In the genomic region with DNA sequence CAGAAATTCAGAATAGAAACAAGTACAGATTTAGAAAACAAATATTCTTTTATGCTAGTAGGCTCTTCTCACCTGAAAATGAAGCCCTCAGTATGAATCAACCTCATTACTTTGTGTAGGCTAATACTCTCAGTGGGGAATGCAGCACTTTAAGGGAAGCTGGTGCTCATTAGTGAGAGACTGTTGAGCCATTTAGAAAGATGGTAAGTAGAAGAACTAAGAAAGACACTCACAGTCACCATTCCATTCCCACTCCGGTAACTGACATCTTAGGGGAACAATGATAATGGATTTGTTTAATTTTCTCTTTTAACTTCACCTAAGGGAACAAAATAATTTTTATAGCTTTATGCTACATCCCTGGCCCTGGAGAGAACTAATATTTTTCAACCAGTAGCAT, we compare ENCODE assay signal across 20 mouse cellular contexts.
A peak's percentile ranks its signal among the peaks of the same experiment; 100 is the strongest.
DNase-seq lines count a peak whose midpoint lies in the region; ATAC-seq and TF ChIP-seq lines count a peak whose summit lies in the region.
"Had no signal": no experiment of that assay in that cellular context is flagged by ENCODE, and none has a peak within 500 bp of the region (broad histone marks: within the 10 kb centered on the region; RNA-seq: fewer than 3 reads in every experiment).

No protein-coding gene starts in this region.

- no peak overlapping the region for H3K4me3 ChIP-seq in hindbrain, embryonic 16.5 days (ENCODE audit: low read length)
- H3K4me3 ChIP-seq in hindbrain, embryonic 10.5 days = no peak overlapping the region
- no peak overlapping the region for H3K4me3 ChIP-seq in neural tube, embryonic 13.5 days
- H3K4me3 ChIP-seq in neural tube, embryonic 15.5 days (replicated peaks) = no peak overlapping the region
- no peak overlapping the region for H3K4me3 ChIP-seq in liver, postnatal 0 days (ENCODE audit: low read depth, low read length)
- H3K4me3 ChIP-seq: embryonic facial prominence, embryonic 15.5 days; erythroblast, embryonic 14.5 days; forebrain, embryonic 10.5 days; heart, embryonic 10.5 days; intestine, embryonic 15.5 days had no signal

- no peak for TF ChIP-seq EP300 in liver, postnatal 0 days (IDR thresholded peaks at IDR 0.05; ENCODE audit: low read depth)

- H3K4me1 ChIP-seq in hindbrain, embryonic 16.5 days (ENCODE audit: control insufficient read depth, insufficient read depth, low read depth, low read length) = no peaks in the 10 kb centered on the region
- no peaks in the 10 kb centered on the region for H3K4me1 ChIP-seq in hindbrain, embryonic 10.5 days (replicated peaks)
- H3K4me1 ChIP-seq in neural tube, embryonic 13.5 days (replicated peaks) = peaks cover 10% of the 10 kb centered on the region; the same call in 1 of the 2 replicates
- no peaks in the 10 kb centered on the region for H3K4me1 ChIP-seq in neural tube, embryonic 15.5 days
- no peaks in the 10 kb centered on the region for H3K4me1 ChIP-seq in liver, postnatal 0 days (ENCODE audit: insufficient read depth)
- H3K4me1 ChIP-seq: embryonic facial prominence, embryonic 15.5 days; forebrain, embryonic 10.5 days; heart, embryonic 10.5 days; intestine, embryonic 15.5 days had no signal

- H3K9ac ChIP-seq in hindbrain, embryonic 16.5 days (ENCODE audit: low read depth, low read length) = no peak overlapping the region
- H3K9ac ChIP-seq in neural tube, embryonic 13.5 days = no peak overlapping the region
- no peak overlapping the region for H3K9ac ChIP-seq in neural tube, embryonic 15.5 days (replicated peaks)
- no peak overlapping the region for H3K9ac ChIP-seq in liver, postnatal 0 days (replicated peaks)
- H3K9ac ChIP-seq: embryonic facial prominence, embryonic 15.5 days; intestine, embryonic 15.5 days had no signal

- H3K27ac ChIP-seq in hindbrain, embryonic 16.5 days (ENCODE audit: low read depth, low read length) = no peak overlapping the region
- no peak overlapping the region for H3K27ac ChIP-seq in hindbrain, embryonic 10.5 days
- peak overlapping the region; percentile 68 for H3K27ac ChIP-seq in neural tube, embryonic 13.5 days (replicated peaks)
- no peak overlapping the region for H3K27ac ChIP-seq in neural tube, embryonic 15.5 days (replicated peaks)
- H3K27ac ChIP-seq in liver, postnatal 0 days (ENCODE audit: low read depth) = no peak overlapping the region
- H3K27ac ChIP-seq: embryonic facial prominence, embryonic 15.5 days; forebrain, embryonic 10.5 days; heart, embryonic 10.5 days; intestine, embryonic 15.5 days had no signal

- peak; percentile 68 for ATAC-seq in hindbrain, embryonic 16.5 days
- peak; percentile 74 for ATAC-seq in neural tube, embryonic 13.5 days (ENCODE audit: low read depth)
- no peak for ATAC-seq in neural tube, embryonic 15.5 days (ENCODE audit: low FRiP score)
- no peak for ATAC-seq in liver, postnatal 0 days
- ATAC-seq: forebrain, embryonic 14.5 days; intestine, embryonic 15.5 days had no signal

- no peaks in the 10 kb centered on the region for H3K27me3 ChIP-seq in hindbrain, embryonic 16.5 days (replicated peaks; ENCODE audit: control insufficient read depth, insufficient read depth, low read length)
- no peaks in the 10 kb centered on the region for H3K27me3 ChIP-seq in hindbrain, embryonic 10.5 days (ENCODE audit: insufficient read depth, poor library complexity, severe bottlenecking)
- no peaks in the 10 kb centered on the region for H3K27me3 ChIP-seq in neural tube, embryonic 13.5 days
- H3K27me3 ChIP-seq in neural tube, embryonic 15.5 days (replicated peaks) = no peaks in the 10 kb centered on the region
- H3K27me3 ChIP-seq in liver, postnatal 0 days (ENCODE audit: insufficient read depth, low read length) = no peaks in the 10 kb centered on the region
- H3K27me3 ChIP-seq: embryonic facial prominence, embryonic 15.5 days; intestine, embryonic 15.5 days had no signal

- H3K9me3 ChIP-seq in hindbrain, embryonic 16.5 days (ENCODE audit: control insufficient read depth, low read length) = no peaks in the 10 kb centered on the region
- no peaks in the 10 kb centered on the region for H3K9me3 ChIP-seq in hindbrain, embryonic 10.5 days
- no peaks in the 10 kb centered on the region for H3K9me3 ChIP-seq in neural tube, embryonic 13.5 days
- H3K9me3 ChIP-seq in neural tube, embryonic 15.5 days (replicated peaks) = no peaks in the 10 kb centered on the region
- no peaks in the 10 kb centered on the region for H3K9me3 ChIP-seq in liver, postnatal 0 days (ENCODE audit: low read length)
- H3K9me3 ChIP-seq: embryonic facial prominence, embryonic 15.5 days; forebrain, embryonic 10.5 days; heart, embryonic 10.5 days; intestine, embryonic 15.5 days had no signal

- TF ChIP-seq CTCF in liver, postnatal 0 days (IDR thresholded peaks at IDR 0.05; ENCODE audit: low read depth) = no peak

- no peaks in the 10 kb centered on the region for H3K36me3 ChIP-seq in hindbrain, embryonic 16.5 days (ENCODE audit: control insufficient read depth, insufficient read depth, low read length)
- H3K36me3 ChIP-seq in hindbrain, embryonic 10.5 days = no peaks in the 10 kb centered on the region
- no peaks in the 10 kb centered on the region for H3K36me3 ChIP-seq in neural tube, embryonic 13.5 days
- no peaks in the 10 kb centered on the region for H3K36me3 ChIP-seq in neural tube, embryonic 15.5 days
- no peaks in the 10 kb centered on the region for H3K36me3 ChIP-seq in liver, postnatal 0 days (replicated peaks; ENCODE audit: insufficient read depth, low read length)
- H3K36me3 ChIP-seq: embryonic facial prominence, embryonic 15.5 days; forebrain, embryonic 10.5 days; heart, embryonic 10.5 days; intestine, embryonic 15.5 days had no signal

- DNase-seq in hindbrain, embryonic 10.5 days (ENCODE audit: low spot score) = no peak
- DNase-seq in retina, embryonic 14.5 days (ENCODE audit: low spot score) = peak; percentile 10
- no peak for DNase-seq in liver, postnatal 0 days
- DNase-seq: adrenal gland, adult 8-10 months; adrenal gland, postnatal 36 days; cerebellum, adult 18-20 months; cerebellum, adult 9-11 months; cerebellum, postnatal 36 days; heart, adult 18-20 months; heart, postnatal 10 days; heart, postnatal 4 days had no signal

- WGBS in hindbrain, embryonic 16.5 days = 52% methylated on average over 1 of the region's 1 CpGs
- 75% methylated on average over 1 of the region's 1 CpGs for WGBS in hindbrain, embryonic 10.5 days
- 59% methylated on average over 1 of the region's 1 CpGs for WGBS in neural tube, embryonic 13.5 days
- 48% methylated on average over 1 of the region's 1 CpGs for WGBS in neural tube, embryonic 15.5 days
- WGBS in liver, postnatal 0 days (ENCODE audit: insufficient replicate concordance) = 68% methylated on average over 1 of the region's 1 CpGs

- H3K4me2 ChIP-seq in hindbrain, embryonic 16.5 days (ENCODE audit: low read length) = no peak overlapping the region
- H3K4me2 ChIP-seq in neural tube, embryonic 13.5 days = no peak overlapping the region
- H3K4me2 ChIP-seq in neural tube, embryonic 15.5 days = no peak overlapping the region
- H3K4me2 ChIP-seq in liver, postnatal 0 days (ENCODE audit: low read depth, low read length) = no peak overlapping the region
- H3K4me2 ChIP-seq: embryonic facial prominence, embryonic 15.5 days; intestine, embryonic 15.5 days had no signal

Comparison
In these comparisons a context has a peak if more than half of its experiments do, and no peak if none do; other contexts are left out.
1. ATAC-seq: peak in hindbrain, embryonic 16.5 days (single experiment) and neural tube, embryonic 13.5 days (single experiment); none in neural tube, embryonic 15.5 days (single experiment) and liver, postnatal 0 days (single experiment).